Mouse (Mus musculus): ENCODE data around the gene Ormdl2. TPM values are rescaled to one million over a fixed set of nuclear protein-coding genes. Genes with fewer than 3 reads are reported as not detected.

Gene Ormdl2
- polyA plus RNA-seq, 1 experiment: not detected

DNA sequence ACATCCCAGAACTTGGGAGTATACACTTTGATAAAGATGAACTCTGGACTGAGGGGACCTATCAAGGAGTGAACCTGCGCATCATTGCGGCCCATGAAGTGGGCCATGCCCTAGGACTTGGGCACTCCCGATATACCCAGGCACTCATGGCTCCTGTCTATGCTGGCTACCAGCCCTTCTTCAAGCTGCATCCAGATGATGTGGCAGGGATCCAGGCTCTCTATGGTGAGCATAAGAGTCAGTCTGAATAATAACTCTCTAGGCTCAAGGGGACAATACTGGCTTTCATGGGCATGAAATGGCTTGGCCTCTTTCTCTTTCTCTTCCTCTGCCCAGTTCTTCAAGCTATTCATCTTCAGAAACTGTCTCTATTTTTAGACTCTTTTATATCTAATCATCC, 25.9 kb downstream of the Ormdl2 start:
- WGBS: 83% methylated on average over 3 of the region's 3 CpGs
- H3K4me3 ChIP-seq (ENCODE audit: insufficient read depth, low read depth, low read length): no peak overlapping the region
- H3K27ac ChIP-seq (ENCODE audit: insufficient read depth, low read depth, low read length): no peak overlapping the region
- no peak for TF ChIP-seq CTCF (IDR thresholded peaks at IDR 0.05; ENCODE audit: insufficient read depth, low read depth, low read length)
- TF ChIP-seq POLR2A (IDR thresholded peaks at IDR 0.05; ENCODE audit: insufficient read depth, low read depth, low read length): no peak
- peaks cover 2% of the 10 kb centered on the region; the same call in 1 of the 2 replicates for H3K4me1 ChIP-seq (ENCODE audit: control insufficient read depth, insufficient read depth, low read length)

DNA sequence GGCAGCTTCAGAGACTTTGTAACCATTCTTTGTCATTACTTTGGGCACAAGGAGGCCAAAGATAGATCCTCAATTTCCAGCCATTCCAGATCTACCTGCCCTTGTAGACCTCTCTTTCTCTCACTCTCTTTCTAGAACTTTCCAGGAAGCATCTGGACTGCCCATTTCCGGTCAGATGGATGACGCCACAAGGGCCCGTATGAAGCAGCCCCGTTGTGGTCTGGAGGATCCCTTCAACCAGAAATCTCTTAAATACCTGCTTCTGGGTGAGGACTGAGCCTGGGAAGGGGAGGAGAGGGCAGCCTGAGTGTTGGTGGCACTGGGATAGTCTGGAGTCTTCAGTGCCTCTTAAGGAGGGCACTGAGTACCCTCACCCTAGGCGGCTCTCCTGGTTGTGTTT, 27.1 kb downstream of the Ormdl2 start:
- Histone ChIP-seq H3K4me3 (ENCODE audit: insufficient read depth, low read depth, low read length) (no peak overlapping the region), H3K27ac (ENCODE audit: insufficient read depth, low read depth, low read length) (no peak overlapping the region), H3K4me1 (ENCODE audit: control insufficient read depth, insufficient read depth, low read length) (peaks cover 2% of the 10 kb centered on the region; the same call in 1 of the 2 replicates)
- TF ChIP-seq POLR2A (IDR thresholded peaks at IDR 0.05; ENCODE audit: insufficient read depth, low read depth, low read length): no peak
- no peak for TF ChIP-seq CTCF (IDR thresholded peaks at IDR 0.05; ENCODE audit: insufficient read depth, low read depth, low read length)
- 91% methylated on average over 5 of the region's 5 CpGs for WGBS

DNA sequence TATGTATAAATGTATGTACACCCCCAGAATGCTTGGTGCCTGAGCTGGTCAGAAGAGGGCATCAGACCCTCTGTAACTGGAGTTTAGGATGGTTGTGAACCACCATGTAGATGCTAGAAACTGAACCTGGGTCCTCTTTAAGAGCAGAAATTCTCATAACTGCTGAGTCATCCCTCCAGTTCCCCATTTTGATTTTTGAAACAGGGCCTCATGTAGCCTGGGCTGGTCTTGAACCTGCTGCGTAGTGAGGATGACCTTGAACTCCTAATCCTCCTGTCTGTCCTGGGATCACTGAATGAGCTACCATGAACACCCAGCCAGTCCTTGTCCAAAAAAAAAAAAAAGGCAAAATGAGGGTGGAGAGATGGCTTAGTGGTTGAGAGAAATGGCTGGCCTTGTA, 28.2 kb downstream of the Ormdl2 start:
- no peak for TF ChIP-seq CTCF (IDR thresholded peaks at IDR 0.05; ENCODE audit: insufficient read depth, low read depth, low read length)
- no peak for TF ChIP-seq POLR2A (IDR thresholded peaks at IDR 0.05; ENCODE audit: insufficient read depth, low read depth, low read length)
- 94% methylated on average over 1 of the region's 1 CpGs for WGBS
- no peak overlapping the region for H3K27ac ChIP-seq (ENCODE audit: insufficient read depth, low read depth, low read length)
- peaks cover 2% of the 10 kb centered on the region; the same call in 1 of the 2 replicates for H3K4me1 ChIP-seq (ENCODE audit: control insufficient read depth, insufficient read depth, low read length)
- no peak overlapping the region for H3K4me3 ChIP-seq (ENCODE audit: insufficient read depth, low read depth, low read length)

DNA sequence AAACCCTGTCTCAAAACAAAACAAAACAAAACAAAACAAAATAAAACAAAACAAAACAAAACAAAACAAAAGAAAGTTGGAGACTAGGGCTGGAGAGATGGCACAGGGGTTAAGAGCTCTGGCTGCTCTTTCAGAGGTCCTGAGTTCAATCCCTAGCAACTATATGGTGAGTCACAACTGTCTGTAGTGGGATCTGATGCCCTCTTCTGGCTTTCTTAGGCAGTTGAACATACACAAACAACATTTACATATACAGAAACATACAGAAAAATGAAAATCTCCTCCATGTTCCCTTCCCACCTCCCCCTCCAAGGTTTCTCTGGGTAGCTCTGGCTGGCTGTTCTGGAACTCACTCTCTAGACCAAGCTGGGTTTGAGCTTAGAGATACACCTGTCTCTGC, 29.4 kb downstream of the Ormdl2 start:
- TF ChIP-seq POLR2A (IDR thresholded peaks at IDR 0.05; ENCODE audit: insufficient read depth, low read depth, low read length) (no peak), CTCF (IDR thresholded peaks at IDR 0.05; ENCODE audit: insufficient read depth, low read depth, low read length) (no peak)
- peaks cover 2% of the 10 kb centered on the region; the same call in 1 of the 2 replicates for H3K4me1 ChIP-seq (ENCODE audit: control insufficient read depth, insufficient read depth, low read length)
- no peak overlapping the region for H3K4me3 ChIP-seq (ENCODE audit: insufficient read depth, low read depth, low read length)
- no peak overlapping the region for H3K27ac ChIP-seq (ENCODE audit: insufficient read depth, low read depth, low read length)

DNA sequence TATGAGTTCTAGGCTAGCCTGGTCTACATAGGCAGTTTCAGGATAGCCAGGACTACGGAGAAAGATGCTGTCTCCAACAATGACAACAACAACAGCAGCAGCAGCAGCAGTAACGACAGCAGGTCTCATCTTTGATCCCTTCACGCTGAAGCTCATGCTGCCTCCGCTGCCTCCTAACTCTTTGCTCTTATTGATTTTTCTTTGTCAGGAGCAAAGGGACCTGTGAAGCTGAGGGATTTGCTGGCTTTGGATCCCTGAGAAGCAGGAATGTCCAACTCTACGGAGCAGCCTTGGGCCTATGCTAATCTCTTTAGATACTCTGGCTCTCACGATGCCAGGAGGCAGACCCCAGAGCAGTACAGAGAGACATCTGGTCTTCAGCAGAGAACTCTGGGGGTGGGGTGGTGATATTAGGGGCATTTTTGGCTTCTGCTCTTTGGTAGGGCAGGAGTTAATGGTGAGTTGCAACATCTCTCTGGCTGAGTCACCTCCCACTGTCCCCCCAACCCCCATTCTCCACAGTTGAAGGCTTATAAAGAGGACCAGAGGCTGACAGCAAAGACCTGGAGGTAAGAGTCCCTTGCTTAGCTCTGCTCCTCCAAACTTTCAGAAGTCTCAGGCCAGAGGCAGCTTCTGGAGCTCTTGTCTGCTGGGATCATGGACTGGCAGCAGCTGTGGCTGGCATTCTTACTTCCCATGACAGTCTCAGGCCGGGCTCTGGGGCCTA, 30.9 kb downstream of the Ormdl2 start, which contains the start of gene Mmp19:
Mmp19 (plus strand) TSS at position 513 of the 727 bp plus-strand sequence.
- Histone ChIP-seq H3K4me3 (ENCODE audit: insufficient read depth, low read depth, low read length) (no peak within 1 kb of the TSS), H3K27ac (ENCODE audit: insufficient read depth, low read depth, low read length) (no peak within 1 kb of the TSS), H3K4me1 (ENCODE audit: control insufficient read depth, insufficient read depth, low read length) (peaks cover 2% of the 10 kb centered on the region; the same call in 1 of the 2 replicates)
- no peak for TF ChIP-seq CTCF (IDR thresholded peaks at IDR 0.05; ENCODE audit: insufficient read depth, low read depth, low read length)
- TF ChIP-seq POLR2A (IDR thresholded peaks at IDR 0.05; ENCODE audit: insufficient read depth, low read depth, low read length): no peak
- 71% methylated on average over 7 of the region's 7 CpGs for WGBS

DNA sequence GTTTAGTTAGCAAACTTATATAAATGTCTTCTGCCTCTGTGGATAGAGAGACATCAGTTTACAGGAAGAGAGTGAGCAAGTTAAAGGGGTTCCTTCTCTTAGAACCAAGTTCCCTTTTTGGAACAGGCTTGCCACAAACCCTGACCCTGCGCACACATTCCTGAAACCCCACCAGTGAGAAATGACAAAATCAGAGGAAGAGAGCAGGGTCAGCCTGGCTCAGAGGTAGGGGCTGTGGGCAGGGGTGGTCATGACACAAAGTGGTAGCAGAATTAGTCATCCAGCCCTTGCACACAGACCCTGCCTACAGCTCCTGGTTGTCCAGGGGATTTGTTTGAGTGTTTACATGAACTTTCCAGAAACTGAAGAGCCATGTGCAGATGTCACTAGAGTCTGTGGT, 41.2 kb downstream of the Ormdl2 start:
- Histone ChIP-seq H3K4me3 (ENCODE audit: insufficient read depth, low read depth, low read length) (no peak overlapping the region), H3K27ac (ENCODE audit: insufficient read depth, low read depth, low read length) (no peak overlapping the region), H3K4me1 (ENCODE audit: control insufficient read depth, insufficient read depth, low read length) (peaks cover 4% of the 10 kb centered on the region; the same call in 1 of the 2 replicates)
- TF ChIP-seq CTCF (IDR thresholded peaks at IDR 0.05; ENCODE audit: insufficient read depth, low read depth, low read length): no peak
- no peak for TF ChIP-seq POLR2A (IDR thresholded peaks at IDR 0.05; ENCODE audit: insufficient read depth, low read depth, low read length)
- 96% methylated on average over 1 of the region's 1 CpGs for WGBS

DNA sequence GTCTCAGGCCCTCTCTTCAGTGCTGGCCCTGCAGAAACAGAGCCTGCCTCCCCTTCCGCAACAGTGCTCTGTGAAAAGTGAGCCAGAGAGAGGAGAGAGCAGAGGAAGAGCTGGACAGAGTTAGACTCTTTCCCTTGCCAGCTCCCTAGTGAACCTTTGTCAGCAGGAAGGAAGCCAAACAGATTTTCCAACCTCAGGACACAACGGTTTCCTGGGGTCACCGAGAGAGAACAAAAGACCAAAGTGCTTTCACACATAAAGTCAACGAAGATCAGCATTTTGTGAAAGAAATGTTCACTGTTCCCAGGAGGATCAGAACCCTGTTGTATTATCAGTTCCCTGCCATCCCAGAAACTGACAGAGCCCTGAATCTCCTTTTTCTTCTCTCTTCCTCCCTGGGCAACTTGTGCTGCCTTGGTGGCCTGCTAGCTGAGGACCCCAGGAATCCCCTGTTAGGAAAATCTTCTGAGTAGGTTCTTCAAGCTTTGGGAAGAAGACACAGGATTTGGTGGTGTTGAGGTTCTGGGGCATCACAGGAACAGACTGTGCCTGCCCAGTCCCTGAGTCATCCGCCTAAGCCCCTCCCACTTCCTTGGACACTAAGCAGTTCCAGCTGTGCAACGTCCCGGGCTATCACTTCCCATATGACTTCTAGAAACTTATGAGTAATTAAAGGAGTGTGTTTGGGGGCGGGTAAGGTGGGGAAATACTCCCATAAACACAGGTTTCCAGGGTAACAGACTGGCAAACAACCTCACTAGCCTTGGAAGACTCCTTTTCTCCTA, 42.2 kb downstream of the Ormdl2 start:
- 38% methylated on average over 8 of the region's 8 CpGs for WGBS
- TF ChIP-seq CTCF (IDR thresholded peaks at IDR 0.05; ENCODE audit: insufficient read depth, low read depth, low read length) (no peak), POLR2A (IDR thresholded peaks at IDR 0.05; ENCODE audit: insufficient read depth, low read depth, low read length) (no peak)
- H3K27ac ChIP-seq (ENCODE audit: insufficient read depth, low read depth, low read length): peak overlapping the region; percentile 56; the same call in 1 of the 2 replicates
- H3K4me3 ChIP-seq (ENCODE audit: insufficient read depth, low read depth, low read length): no peak overlapping the region
- H3K4me1 ChIP-seq (ENCODE audit: control insufficient read depth, insufficient read depth, low read length): peaks cover 4% of the 10 kb centered on the region; the same call in 1 of the 2 replicates

DNA sequence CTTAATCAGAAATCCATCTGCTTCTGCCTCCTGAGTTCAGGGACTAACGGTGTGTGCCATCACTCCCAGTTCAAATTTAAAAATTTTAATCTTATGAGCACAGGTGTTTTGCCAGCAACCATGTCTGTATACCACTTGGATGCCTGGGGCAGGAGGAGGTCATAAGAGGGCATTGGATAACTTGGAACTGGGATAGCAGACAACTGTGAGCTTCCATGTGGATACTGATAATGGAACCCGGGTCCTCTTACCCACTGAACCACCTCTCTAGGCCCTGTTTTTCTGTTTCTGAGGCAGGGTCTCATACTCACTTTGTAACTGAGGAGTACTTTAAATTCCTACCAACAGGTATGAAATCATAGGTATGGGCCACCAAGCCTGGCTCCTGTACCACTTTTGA, 43.0 kb downstream of the Ormdl2 start:
- WGBS: 89% methylated on average over 2 of the region's 2 CpGs
- Histone ChIP-seq H3K4me1 (ENCODE audit: control insufficient read depth, insufficient read depth, low read length) (peaks cover 4% of the 10 kb centered on the region; the same call in 1 of the 2 replicates), H3K27ac (ENCODE audit: insufficient read depth, low read depth, low read length) (no peak overlapping the region), H3K4me3 (ENCODE audit: insufficient read depth, low read depth, low read length) (no peak overlapping the region)
- TF ChIP-seq CTCF (IDR thresholded peaks at IDR 0.05; ENCODE audit: insufficient read depth, low read depth, low read length) (no peak), POLR2A (IDR thresholded peaks at IDR 0.05; ENCODE audit: insufficient read depth, low read depth, low read length) (no peak)

DNA sequence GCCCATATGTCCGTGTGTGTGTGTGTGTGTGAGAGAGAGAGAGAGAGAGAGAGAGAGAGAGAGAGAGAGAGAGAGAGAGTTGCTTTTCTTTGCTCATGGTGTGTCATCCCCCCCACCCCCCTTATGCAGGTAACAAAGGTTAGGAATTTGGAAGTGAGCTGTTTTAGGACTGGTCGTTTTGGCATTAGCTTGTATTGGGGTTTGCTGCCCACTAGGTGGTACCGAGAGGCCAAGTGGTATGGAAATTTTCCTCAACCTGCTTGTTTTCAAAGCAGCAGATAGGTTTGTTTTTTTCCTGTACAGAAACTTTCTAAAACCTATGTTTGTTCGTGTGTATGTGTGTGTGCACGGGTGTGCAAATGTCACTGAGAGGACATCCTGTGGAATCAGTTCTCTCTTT, 47.8 kb downstream of the Ormdl2 start:
- Histone ChIP-seq H3K27ac (ENCODE audit: insufficient read depth, low read depth, low read length) (no peak overlapping the region), H3K4me1 (ENCODE audit: control insufficient read depth, insufficient read depth, low read length) (no peaks in the 10 kb centered on the region), H3K4me3 (ENCODE audit: insufficient read depth, low read depth, low read length) (no peak overlapping the region)
- 23% methylated on average over 5 of the region's 5 CpGs for WGBS
- TF ChIP-seq POLR2A (IDR thresholded peaks at IDR 0.05; ENCODE audit: insufficient read depth, low read depth, low read length) (no peak), CTCF (IDR thresholded peaks at IDR 0.05; ENCODE audit: insufficient read depth, low read depth, low read length) (no peak)
